Mouse (Mus musculus) thymus, adult 2 months (tissue): ENCODE data around the gene Chd5. TPM values are rescaled to one million over a fixed set of nuclear protein-coding genes. Genes with fewer than 3 reads are reported as not detected.

Experiments
- DNase-seq: peaks from one replicate; pipeline ENCODE4 v3.0.0; 2021
- H3K27ac ChIP-seq: fragments of 200-500 bp; 2 replicates; pipeline ENCODE4 v1.5.1; 2012; ENCODE audit warnings: low read length, control low read depth; ENCODE audit not compliant: control insufficient read depth, insufficient read depth
- H3K27me3 ChIP-seq: fragments of 200-500 bp; 2 replicates; pipeline ENCODE4 v1.6.1; 2012; ENCODE audit warnings: mild to moderate bottlenecking, low read length, moderate library complexity, mixed read lengths; ENCODE audit not compliant: control insufficient read depth, insufficient read depth
- H3K36me3 ChIP-seq: fragments of 200-500 bp; 2 replicates; pipeline ENCODE4 v1.6.1; 2012; ENCODE audit warnings: mild to moderate bottlenecking, low read length, moderate library complexity; ENCODE audit not compliant: control insufficient read depth, insufficient read depth
- H3K4me1 ChIP-seq: fragments of 200-500 bp; replicated peaks from 2 replicates; pipeline ENCODE4 v1.6.1; 2012; ENCODE audit warnings: low read length; ENCODE audit not compliant: control insufficient read depth, insufficient read depth
- H3K4me3 ChIP-seq: fragments of 200-500 bp; 2 replicates; pipeline ENCODE4 v1.5.1; 2012; ENCODE audit warnings: mild to moderate bottlenecking, low read length, control low read depth, moderate library complexity; ENCODE audit not compliant: control insufficient read depth, insufficient read depth
- CTCF ChIP-seq: fragments of 200-500 bp; IDR thresholded peaks from 2 replicates; pipeline ENCODE4 v1.5.1; 2012; ENCODE audit warnings: mild to moderate bottlenecking, control low read depth, low read length, moderate library complexity, borderline replicate concordance; ENCODE audit not compliant: control insufficient read depth, poor library complexity, insufficient read depth; ENCODE audit errors: extremely low read depth
- POLR2A ChIP-seq: fragments of 200-500 bp; IDR thresholded peaks from 2 replicates; pipeline ENCODE4 v1.6.1; 2012; ENCODE audit warnings: mild to moderate bottlenecking, low read length, control low read depth, moderate library complexity; ENCODE audit not compliant: control insufficient read depth, poor library complexity, insufficient read depth; ENCODE audit errors: extremely low read depth
- WGBS: fragments of 180-500 bp; shearing (Covaris S2); methylation state at CpG from one replicate; pipeline ENCODE4 v1.1.7; 2018; 5-methylcytosine and 5-hydroxymethylcytosine counted together
- polyA plus RNA-seq: library from polyadenylated mRNA; depleted of rRNA; stranded (reverse); fragments of >200 nt; gene quantifications from 2 replicates; pipeline ENCODE4 v1.2.3, GENCODE M21; 2012

Chd5 gene
- polyA plus RNA-seq, 1 experiment = 0.16 TPM

DNA sequence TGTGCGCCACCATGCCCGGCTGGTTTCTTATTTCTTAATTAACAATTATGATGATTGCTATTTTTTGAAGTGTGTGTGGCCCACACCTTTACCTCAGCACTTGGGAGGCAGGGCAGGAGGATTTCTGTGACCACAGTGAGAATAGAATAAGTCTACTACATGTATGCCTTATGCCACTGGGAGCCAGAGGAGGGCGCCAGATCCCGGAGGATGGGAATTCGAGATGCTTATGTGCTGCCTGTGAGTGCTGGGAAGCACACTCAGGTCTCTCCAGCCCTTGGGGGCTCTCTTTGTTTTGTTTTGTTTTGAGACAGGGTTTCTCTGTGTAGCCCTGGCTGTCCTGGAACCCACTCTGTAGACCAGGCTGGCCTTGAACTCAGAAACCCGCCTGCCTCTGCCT, 9.8 kb upstream of the Chd5 start:
- Histone ChIP-seq H3K27ac (no peak overlapping the region), H3K27me3 (no peaks in the 10 kb centered on the region), H3K4me1 (peaks cover 19% of the 10 kb centered on the region), H3K4me3 (no peak overlapping the region), H3K36me3 (peaks cover 31% of the 10 kb centered on the region)
- DNase-seq = peak; percentile 58
- 80% methylated on average over 6 of the region's 6 CpGs for WGBS
- TF ChIP-seq POLR2A = no peak
- TF ChIP-seq CTCF = peak; percentile 40; the same call in 1 of the 2 replicates

- 34% methylated on average over 2 of the region's 2 CpGs for WGBS
- H3K36me3 ChIP-seq = peaks cover 37% of the 10 kb centered on the region
- DNase-seq = peak; percentile 73
- TF ChIP-seq POLR2A = no peak
- peak; percentile 90 for TF ChIP-seq CTCF
- no peaks in the 10 kb centered on the region for H3K27me3 ChIP-seq
- no peak overlapping the region for H3K4me3 ChIP-seq
- H3K27ac ChIP-seq = no peak overlapping the region
- no peaks in the 10 kb centered on the region for H3K4me1 ChIP-seq
Measured at GRCm38 (mm10) chr4:152332952-152333351, 5.5 kb upstream of the Chd5 start.

- Histone ChIP-seq H3K4me1 (no peaks in the 10 kb centered on the region), H3K36me3 (peaks cover 37% of the 10 kb centered on the region), H3K27ac (no peak overlapping the region), H3K27me3 (no peaks in the 10 kb centered on the region; the same call in 1 of the 2 replicates), H3K4me3 (no peak overlapping the region)
- DNase-seq = no peak
- TF ChIP-seq CTCF = no peak
- no peak for TF ChIP-seq POLR2A
- 95% methylated on average over 12 of the region's 12 CpGs for WGBS
Measured at GRCm38 (mm10) chr4:152333587-152333986, 4.9 kb upstream of the Chd5 start.

GRCm38 (mm10) chr4:152337772-152338171, 679 bp upstream of the Chd5 start:
- Histone ChIP-seq H3K36me3 (peaks cover 13% of the 10 kb centered on the region), H3K4me3 (no peak overlapping the region), H3K27ac (no peak overlapping the region), H3K27me3 (peaks cover 12% of the 10 kb centered on the region), H3K4me1 (peaks cover 7% of the 10 kb centered on the region; the same call in 1 of the 2 replicates)
- no peak for DNase-seq
- WGBS = 65% methylated on average over 6 of the region's 6 CpGs
- TF ChIP-seq POLR2A (no peak), CTCF (no peak)

GRCm38 (mm10) chr4:152339293-152339790, 891 bp downstream of the Chd5 start:
- Histone ChIP-seq H3K4me1 (peaks cover 7% of the 10 kb centered on the region; the same call in 1 of the 2 replicates), H3K4me3 (no peak overlapping the region), H3K36me3 (peaks cover under 1% of the 10 kb centered on the region), H3K27ac (no peak overlapping the region), H3K27me3 (peaks cover 16% of the 10 kb centered on the region)
- no peak for TF ChIP-seq POLR2A
- no peak for TF ChIP-seq CTCF
- no peak for DNase-seq
- WGBS = 10% methylated on average over 24 of the region's 26 CpGs

GRCm38 (mm10) chr4:152340584-152341284, 2.3 kb downstream of the Chd5 start:
- H3K4me1 ChIP-seq = peaks cover 7% of the 10 kb centered on the region; the same call in 1 of the 2 replicates
- DNase-seq = peak; percentile 11

DNA sequence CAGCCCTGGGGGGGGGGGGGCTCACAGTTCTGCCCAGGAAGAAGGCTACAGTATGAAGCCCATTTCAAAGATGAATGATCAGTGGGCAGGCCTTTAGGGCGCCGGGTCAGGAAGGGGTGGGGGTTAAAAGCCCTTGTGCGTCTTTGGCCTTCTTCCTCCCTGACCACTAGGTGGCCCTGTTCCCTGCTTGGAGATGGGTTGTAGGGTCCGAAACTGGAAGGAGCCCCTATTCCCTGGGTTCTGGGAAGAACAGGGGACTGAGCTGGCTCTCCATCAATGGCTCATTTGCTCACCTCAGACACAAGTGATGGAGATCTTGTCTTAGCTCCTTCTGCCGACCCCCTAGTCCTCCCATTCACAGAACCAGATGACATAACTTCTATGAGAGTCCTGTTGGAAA, 4.8 kb downstream of the Chd5 start:
- peaks cover 16% of the 10 kb centered on the region for H3K27me3 ChIP-seq

More at GRCm38 (mm10) chr4:152340584-152341284, 2.3 kb downstream of the Chd5 start:
- no peaks in the 10 kb centered on the region for H3K36me3 ChIP-seq
- H3K27me3 ChIP-seq = peaks cover 16% of the 10 kb centered on the region
- H3K4me3 ChIP-seq = no peak overlapping the region
- 49% methylated on average over 15 of the region's 15 CpGs for WGBS
- no peak overlapping the region for H3K27ac ChIP-seq
- no peak for TF ChIP-seq CTCF
- no peak for TF ChIP-seq POLR2A

More for the DNA sequence above, 4.8 kb downstream of the Chd5 start:
- Histone ChIP-seq H3K4me1 (peaks cover 7% of the 10 kb centered on the region; the same call in 1 of the 2 replicates), H3K27ac (no peak overlapping the region), H3K36me3 (no peaks in the 10 kb centered on the region), H3K4me3 (no peak overlapping the region)
- DNase-seq = peak; percentile 18
- WGBS = 13% methylated on average over 5 of the region's 5 CpGs
- TF ChIP-seq POLR2A = no peak
- peak; percentile 34; the same call in 1 of the 2 replicates for TF ChIP-seq CTCF
